Mouse (Mus musculus) liver, embryonic 14.5 days (tissue): ENCODE data around the gene Dnm1l. TPM values are rescaled to one million over a fixed set of nuclear protein-coding genes. Genes with fewer than 3 reads are reported as not detected.

Source experiments
- ATAC-seq: fragments of 200-750 bp; cut with Nextera tagmentation; 2 replicates; pipeline ENCODE4 v1.8.0; 2017; ENCODE audit warnings: moderate number of reproducible peaks, mild to moderate bottlenecking, moderate library complexity; ENCODE audit not compliant: insufficient read depth
- DNase-seq, 3 experiments: peaks; one replicate each; pipeline ENCODE4 v3.0.0-alpha.2; 2012 to 2013; ENCODE audit warnings: low read depth in 3 of 3, low spot score in 3 of 3
- H3K27ac ChIP-seq: fragments of 300-500 bp; sonication (generic); 2 replicates; pipeline ENCODE4 v1.5.1; 2014; ENCODE audit warnings: moderate library complexity, mild to moderate bottlenecking, control low read depth, inconsistent platforms
- H3K27me3 ChIP-seq: fragments of 300-500 bp; sonication (generic); 2 replicates; pipeline ENCODE4 v1.6.1; 2014; ENCODE audit warnings: mild to moderate bottlenecking, low read length, moderate library complexity; ENCODE audit not compliant: control insufficient read depth, insufficient read depth
- H3K36me3 ChIP-seq: fragments of 300-500 bp; sonication (generic); replicated peaks from 2 replicates; pipeline ENCODE4 v1.6.1; 2014; ENCODE audit warnings: low read depth; ENCODE audit not compliant: control insufficient read depth, insufficient read depth
- H3K4me1 ChIP-seq, 2 experiments: fragments of 200-500 bp in 1 of 2; fragments of 300-500 bp in 1 of 2; sonication (generic) in 1 of 2; replicated peaks; 2 replicates each; pipeline ENCODE4 v1.6.1; 2012 to 2014; ENCODE audit warnings: antibody characterized with exemption in 1 of 2, inconsistent platforms in 1 of 2, low read length in 1 of 2; ENCODE audit not compliant: control insufficient read depth in 2 of 2, insufficient read depth in 2 of 2
- H3K4me2 ChIP-seq: fragments of 300-500 bp; sonication (generic); 2 replicates; pipeline ENCODE4 v1.6.1; 2014; ENCODE audit warnings: low read depth, mild to moderate bottlenecking, control low read depth, moderate library complexity
- H3K4me3 ChIP-seq, 2 experiments: fragments of 200-500 bp in 1 of 2; fragments of 300-500 bp in 1 of 2; sonication (generic) in 1 of 2; 2 replicates each; pipeline ENCODE4 v1.5.1; 2012 to 2014; ENCODE audit warnings: low read depth in 2 of 2, low read length in 2 of 2, mild to moderate bottlenecking in 2 of 2, control low read depth in 1 of 2, inconsistent platforms in 1 of 2, moderate library complexity in 1 of 2; ENCODE audit not compliant: insufficient read depth in 1 of 2
- H3K9ac ChIP-seq: fragments of 300-500 bp; sonication (generic); replicated peaks from 2 replicates; pipeline ENCODE4 v1.6.1; 2014; ENCODE audit warnings: mild to moderate bottlenecking, control low read depth, moderate library complexity
- H3K9me3 ChIP-seq: fragments of 300-500 bp; sonication (generic); 2 replicates; pipeline ENCODE4 v1.6.1; 2016; ENCODE audit warnings: low read length, mixed read lengths; ENCODE audit not compliant: control insufficient read depth
- CTCF ChIP-seq: IDR thresholded peaks from 2 replicates; pipeline ENCODE4 v1.5.1; 2016; ENCODE audit warnings: antibody characterized with exemption, low read depth, control low read depth
- EP300 ChIP-seq: IDR thresholded peaks from 2 replicates; pipeline ENCODE4 v1.6.1; 2016; ENCODE audit warnings: antibody characterized with exemption, low read depth
- WGBS: fragments of 180-500 bp; shearing (Covaris S2); extraction: QIAGEN DNeasy Blood & Tissue Kit; methylation state at CpG from one replicate; pipeline ENCODE4 v1.1.7; 2014; ENCODE audit not compliant: insufficient replicate concordance; 5-methylcytosine and 5-hydroxymethylcytosine counted together
- polyA plus RNA-seq, 2 experiments: library from polyadenylated mRNA; depleted of rRNA in 1 of 2; stranded (reverse) in 1 of 2; unstranded in 1 of 2; fragments of >200 nt; fragmentation: Nextera tagmentation in 1 of 2; extraction: Ambion mirVana in 1 of 2; gene quantifications; 2 replicates each; pipeline versions ENCODE4 v1.2.1 to v1.2.3; 2012 to 2014

Gene Dnm1l
- polyA plus RNA-seq, 2 experiments = 15.3 to 19.6 TPM

DNA sequence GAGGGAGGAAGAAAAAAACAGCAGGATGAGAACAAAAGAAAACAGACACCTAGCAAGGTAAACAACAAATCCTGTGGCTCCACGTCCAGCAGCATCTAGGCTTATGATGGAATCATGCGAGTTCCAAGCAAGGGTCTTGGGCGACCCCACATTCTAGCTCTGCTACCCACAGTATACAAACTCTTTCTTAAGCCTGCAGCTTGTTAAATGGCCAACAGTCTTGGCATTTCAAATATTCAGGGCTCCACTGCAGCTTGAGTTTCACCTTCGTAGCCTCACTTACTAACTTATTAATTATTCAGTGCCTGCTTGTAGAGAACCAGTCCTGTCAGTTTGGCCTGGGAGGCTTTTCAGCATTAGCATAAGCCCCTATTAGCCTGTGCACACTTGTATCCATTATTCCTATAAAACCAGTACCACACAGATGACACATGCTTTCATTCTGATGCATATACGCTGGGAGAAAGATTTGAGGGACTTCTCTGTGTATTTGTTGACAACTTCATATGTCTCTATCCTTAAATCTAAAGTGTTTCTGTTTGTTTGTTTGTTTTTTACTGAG lies 32.9 kb downstream of the Dnm1l start:
- H3K9ac ChIP-seq = no peak overlapping the region
- TF ChIP-seq EP300 (no peak), CTCF (no peak)
- no peak overlapping the region for H3K4me2 ChIP-seq
- no peaks in the 10 kb centered on the region for H3K4me1 ChIP-seq
- H3K27me3 ChIP-seq = no peaks in the 10 kb centered on the region
- no peak for DNase-seq
- ATAC-seq = no peak
- H3K27ac ChIP-seq = no peak overlapping the region
- no peaks in the 10 kb centered on the region for H3K9me3 ChIP-seq
- WGBS = 71% methylated on average over 5 of the region's 5 CpGs
- no peak overlapping the region for H3K4me3 ChIP-seq
- H3K36me3 ChIP-seq = peaks cover 19% of the 10 kb centered on the region

DNA sequence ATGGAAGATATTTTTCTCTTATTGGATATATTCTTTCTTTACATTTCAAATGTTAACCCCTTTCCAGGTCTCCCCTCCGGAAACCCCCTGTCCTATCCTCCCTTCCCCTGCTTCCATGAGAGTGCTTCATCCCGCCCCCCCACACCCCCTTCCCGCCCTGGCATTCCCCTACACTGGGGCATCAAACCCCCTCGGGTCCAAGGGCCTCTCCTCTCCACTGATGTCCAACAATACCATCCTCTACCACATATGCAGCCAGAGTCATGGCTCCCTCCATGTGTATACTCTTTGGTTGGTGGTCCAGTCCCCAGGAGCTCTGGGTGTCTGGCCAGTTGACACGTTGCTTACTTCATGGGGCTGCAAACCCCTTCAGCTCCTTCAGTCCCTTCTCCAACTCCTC lies 47.4 kb downstream of the Dnm1l start:
- Histone ChIP-seq H3K9ac (no peak overlapping the region), H3K4me3 (no peak overlapping the region), H3K36me3 (peaks cover 37% of the 10 kb centered on the region), H3K4me2 (no peak overlapping the region), H3K4me1 (no peaks in the 10 kb centered on the region), H3K27ac (no peak overlapping the region), H3K27me3 (no peaks in the 10 kb centered on the region), H3K9me3 (no peaks in the 10 kb centered on the region)
- WGBS = 68% methylated on average over 5 of the region's 5 CpGs
- TF ChIP-seq CTCF = no peak
- no peak for TF ChIP-seq EP300
- DNase-seq (no peak), ATAC-seq (no peak)

DNA sequence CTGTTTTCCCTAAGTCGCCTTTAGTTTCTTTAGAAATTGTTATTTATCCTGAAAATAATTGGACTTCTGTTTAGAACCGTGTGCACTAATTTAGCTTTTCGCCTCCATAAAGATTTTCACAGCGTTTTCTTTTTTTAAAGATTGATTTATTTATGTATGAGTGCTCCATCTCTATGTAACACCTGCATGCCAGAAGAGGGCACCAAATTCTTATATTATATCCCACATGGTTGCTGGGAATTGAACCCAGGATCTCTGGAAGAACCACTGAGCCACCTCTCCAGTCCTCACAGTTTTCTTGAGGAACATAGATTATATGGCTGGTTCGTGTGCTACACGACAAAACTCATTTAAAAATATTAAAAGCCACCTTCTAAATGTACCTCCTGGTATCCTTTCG lies 54.9 kb downstream of the Dnm1l start:
- H3K4me3 ChIP-seq = peak overlapping the region; percentile 84 to 87

DNA sequence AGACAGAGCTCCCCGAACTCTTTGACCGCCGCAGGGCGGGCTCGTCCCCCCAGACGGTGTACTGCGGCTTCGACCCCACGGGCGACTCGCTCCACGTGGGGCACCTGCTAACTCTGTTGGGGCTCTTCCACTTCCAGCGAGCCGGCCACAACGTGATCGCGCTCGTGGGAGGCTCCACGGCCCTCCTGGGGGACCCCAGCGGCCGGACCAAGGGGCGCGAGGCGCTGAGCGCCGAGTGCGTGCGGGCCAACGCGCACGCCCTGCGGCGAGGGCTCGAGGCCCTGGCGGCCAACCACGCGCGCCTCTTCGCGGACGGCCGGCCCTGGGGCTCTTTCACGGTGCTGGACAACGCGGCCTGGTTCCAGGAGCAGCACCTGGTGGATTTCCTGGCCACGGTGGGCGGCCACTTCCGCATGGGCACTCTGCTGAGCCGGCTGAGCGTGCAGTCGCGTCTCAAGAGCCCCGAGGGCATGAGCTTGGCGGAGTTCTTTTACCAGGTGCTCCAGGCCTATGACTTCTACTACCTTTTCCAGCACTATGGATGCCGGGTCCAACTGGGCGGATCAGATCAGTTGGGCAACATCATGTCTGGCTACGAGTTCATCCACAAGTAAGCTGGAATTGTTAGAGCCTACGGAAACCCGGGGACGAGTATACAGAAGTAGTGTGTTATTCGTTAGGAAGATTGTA lies 55.5 kb downstream of the Dnm1l start:
- peak; percentile 68 for ATAC-seq
- Histone ChIP-seq H3K27ac (peak overlapping the region; percentile 2; the same call in 1 of the 2 replicates), H3K36me3 (peaks cover 9% of the 10 kb centered on the region), H3K4me2 (peak overlapping the region; percentile 74), H3K9ac (peak overlapping the region; percentile 82), H3K4me1 (peaks cover 0 to 8% of the 10 kb centered on the region in 2 experiments; a peak in 2 of 4 replicates), H3K27me3 (no peaks in the 10 kb centered on the region), H3K4me3 (peak overlapping the region; percentile 84 to 87), H3K9me3 (no peaks in the 10 kb centered on the region)
- no peak for TF ChIP-seq CTCF
- no peak for TF ChIP-seq EP300
- WGBS = under 1% methylated on average over 61 of the region's 61 CpGs
- peak in 2 of 3 experiments; percentile 5 to 30 for DNase-seq

More for the DNA sequence above, 54.9 kb downstream of the Dnm1l start:
- H3K27me3 ChIP-seq = no peaks in the 10 kb centered on the region
- WGBS = 10% methylated on average over 7 of the region's 7 CpGs
- H3K27ac ChIP-seq = no peak overlapping the region
- no peaks in the 10 kb centered on the region for H3K9me3 ChIP-seq
- ATAC-seq (no peak), DNase-seq (peak in 2 of 3 experiments; percentile 13 to 15)
- peak overlapping the region; percentile 74 for H3K4me2 ChIP-seq
- H3K9ac ChIP-seq = peak overlapping the region; percentile 82
- peaks cover 10% of the 10 kb centered on the region for H3K36me3 ChIP-seq
- TF ChIP-seq CTCF (no peak), EP300 (no peak)
- peaks cover 0 to 8% of the 10 kb centered on the region in 2 experiments; a peak in 2 of 4 replicates for H3K4me1 ChIP-seq

DNA sequence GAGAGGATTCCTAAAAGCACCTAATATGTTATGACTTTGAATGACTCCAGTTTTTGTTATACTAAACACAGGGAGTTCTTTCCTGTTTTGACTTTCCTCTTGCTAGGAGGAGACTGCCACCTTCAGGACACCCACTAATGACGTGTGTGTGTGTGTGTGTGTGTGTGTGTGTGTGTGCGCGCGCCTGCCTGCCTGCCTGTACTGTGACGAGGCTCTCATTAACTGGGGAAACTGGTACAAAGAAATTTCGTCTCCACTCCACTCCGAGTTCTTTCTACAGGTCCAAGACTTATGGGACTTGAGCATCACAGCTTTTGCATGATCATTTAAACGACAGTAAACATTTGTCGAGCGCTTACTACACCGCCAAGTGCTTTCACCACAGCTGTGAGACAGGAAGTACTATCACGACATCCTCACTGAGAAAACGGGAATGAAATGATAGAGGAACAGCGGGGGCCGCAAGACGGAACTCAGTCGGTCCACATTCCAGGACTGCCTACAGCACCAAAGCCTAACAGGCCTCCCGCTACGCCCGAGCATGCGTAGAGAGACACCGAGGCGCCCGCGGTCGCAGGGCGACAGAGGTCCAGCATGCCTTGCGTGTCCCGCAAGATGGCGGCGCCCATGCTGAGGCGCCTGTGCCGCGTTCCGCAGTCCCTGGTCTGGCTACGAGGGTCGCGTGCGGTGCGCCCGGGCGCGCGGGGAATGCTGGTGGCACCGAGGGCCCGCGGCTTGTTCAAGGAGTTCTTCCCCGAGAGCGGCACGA lies 56.2 kb downstream of the Dnm1l start, which contains the start of gene Yars2:
Gene Yars2, plus strand, starts transcription at position 597 of the 769 bp plus-strand sequence.
- TF ChIP-seq EP300 (no peak), CTCF (peak; percentile 84)
- DNase-seq (peak; percentile 81), ATAC-seq (peak; percentile 98)
- Histone ChIP-seq H3K4me1 (peaks cover 0 to 8% of the 10 kb centered on the region in 2 experiments; a peak in 2 of 4 replicates), H3K4me2 (peak within 1 kb of the TSS; percentile 74), H3K27me3 (no peaks in the 10 kb centered on the region), H3K27ac (peak within 1 kb of the TSS; percentile 82), H3K9me3 (no peaks in the 10 kb centered on the region), H3K36me3 (peaks cover 6% of the 10 kb centered on the region), H3K9ac (peak within 1 kb of the TSS; percentile 82), H3K4me3 (peak within 1 kb of the TSS; percentile 84 to 87)
- WGBS = under 1% methylated on average over 49 of the region's 50 CpGs
